Mouse (Mus musculus) cerebellum, adult 2 months (tissue): ENCODE results near the gene Pla2g6.

Experiments
- CTCF ChIP-seq: fragments of 200-500 bp; IDR thresholded peaks from 2 replicates; pipeline ENCODE4 v1.5.1; 2011; ENCODE audit warnings: low read depth, mild to moderate bottlenecking, control low read depth, low read length, moderate library complexity, borderline replicate concordance; ENCODE audit not compliant: insufficient read depth
- POLR2A ChIP-seq: fragments of 200-500 bp; IDR thresholded peaks from 2 replicates; pipeline ENCODE4 v1.6.1; 2011; ENCODE audit warnings: low read length, control low read depth, borderline replicate concordance; ENCODE audit not compliant: insufficient read depth

DNA sequence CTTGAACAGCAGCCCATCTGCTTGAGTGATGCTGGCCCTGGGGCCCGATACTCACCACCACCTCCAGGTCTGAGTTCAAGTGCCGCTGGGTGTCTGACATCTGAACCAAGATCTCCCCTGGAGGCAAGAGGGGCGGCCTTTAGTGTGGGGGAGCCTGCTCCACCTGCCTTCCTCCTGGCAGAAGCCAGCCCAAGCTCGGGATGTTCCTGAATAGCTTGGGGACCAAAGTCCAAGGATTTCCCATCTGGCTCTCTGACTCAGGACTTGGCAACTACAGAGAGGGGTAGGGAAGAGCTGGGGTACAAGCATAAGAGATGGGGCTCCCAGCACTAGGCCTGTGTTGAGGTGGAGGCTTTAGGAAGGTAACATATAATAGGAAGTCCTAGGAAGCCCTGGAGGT is 44.8 kb downstream of the Pla2g6 start:
- TF ChIP-seq CTCF (no peak), POLR2A (no peak)
